Mouse (Mus musculus) cerebellum, adult 2 months (tissue): ENCODE results near the gene Aes. TPM values are rescaled to one million over a fixed set of nuclear protein-coding genes. Genes with fewer than 3 reads are reported as not detected.
A peak's percentile ranks its signal among the peaks of the same experiment; 100 is the strongest.

ENCODE experiments used
- DNase-seq, 2 experiments: peaks; one replicate each; pipeline ENCODE4 v3.0.0; 2021
- H3K27ac ChIP-seq: fragments of 200-500 bp; 2 replicates; pipeline ENCODE4 v1.5.1; 2012; ENCODE audit warnings: low read length, control low read depth, inconsistent platforms; ENCODE audit not compliant: insufficient read depth
- H3K27me3 ChIP-seq: fragments of 200-500 bp; 2 replicates; pipeline ENCODE4 v1.6.1; 2012; ENCODE audit warnings: inconsistent platforms, mild to moderate bottlenecking, low read length, moderate library complexity; ENCODE audit not compliant: control insufficient read depth, insufficient read depth
- H3K4me1 ChIP-seq: fragments of 200-500 bp; 2 replicates; pipeline ENCODE4 v1.6.1; 2011; ENCODE audit warnings: low read length; ENCODE audit not compliant: control insufficient read depth, insufficient read depth
- H3K4me3 ChIP-seq: fragments of 200-500 bp; replicated peaks from 2 replicates; pipeline ENCODE3; 2011; ENCODE audit warnings: mild to moderate bottlenecking, low read depth, low read length, control low read depth; ENCODE audit not compliant: insufficient read depth
- CTCF ChIP-seq: fragments of 200-500 bp; IDR thresholded peaks from 2 replicates; pipeline ENCODE4 v1.5.1; 2011; ENCODE audit warnings: low read depth, mild to moderate bottlenecking, control low read depth, low read length, moderate library complexity, borderline replicate concordance; ENCODE audit not compliant: insufficient read depth
- POLR2A ChIP-seq: fragments of 200-500 bp; IDR thresholded peaks from 2 replicates; pipeline ENCODE4 v1.6.1; 2011; ENCODE audit warnings: low read length, control low read depth, borderline replicate concordance; ENCODE audit not compliant: insufficient read depth
- WGBS: fragments of 180-500 bp; shearing (Covaris S2); methylation state at CpG from one replicate; pipeline ENCODE4 v1.1.7; 2018; 5-methylcytosine and 5-hydroxymethylcytosine counted together
- polyA plus RNA-seq: library from polyadenylated mRNA; depleted of rRNA; stranded (reverse); fragments of >200 nt; gene quantifications from 2 replicates; pipeline ENCODE4 v1.2.3, GENCODE M21; 2012

Aes gene
- polyA plus RNA-seq, 1 experiment = 1,168 TPM

DNA sequence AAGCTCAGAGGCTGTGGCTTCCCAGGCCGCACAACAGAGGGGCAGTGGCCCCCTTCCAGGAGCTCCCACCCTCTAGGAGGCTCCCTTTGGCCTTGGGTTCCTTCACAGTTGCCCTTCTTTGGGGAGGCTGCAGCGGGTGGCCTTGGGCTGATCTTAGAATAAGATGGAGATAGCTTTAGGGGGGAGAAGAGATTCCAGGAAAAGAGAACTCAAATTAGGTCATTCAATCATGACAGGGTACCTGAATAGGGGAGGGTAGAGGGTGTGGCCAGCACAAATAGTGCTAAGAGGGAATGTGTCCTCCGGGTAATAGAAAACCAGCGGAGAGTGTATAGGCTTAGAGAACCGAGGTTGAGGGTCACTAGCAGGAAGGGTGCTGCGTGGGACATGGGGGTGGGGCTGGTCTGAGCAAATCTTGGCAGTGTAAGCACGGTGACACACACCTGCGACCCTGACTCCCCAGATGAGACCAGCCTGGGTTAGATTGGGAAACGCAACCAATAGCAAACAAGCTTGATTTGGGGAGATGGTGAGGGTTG, 12.9 kb downstream of the Aes start:
- 11% methylated on average over 9 of the region's 9 CpGs for WGBS
- peak overlapping the region; percentile 91 for H3K27ac ChIP-seq
- H3K4me3 ChIP-seq = peak overlapping the region; percentile 84
- TF ChIP-seq POLR2A (no peak), CTCF (no peak)
- no peak for DNase-seq
- H3K4me1 ChIP-seq = peaks cover 38% of the 10 kb centered on the region
- H3K27me3 ChIP-seq = no peaks in the 10 kb centered on the region

DNA sequence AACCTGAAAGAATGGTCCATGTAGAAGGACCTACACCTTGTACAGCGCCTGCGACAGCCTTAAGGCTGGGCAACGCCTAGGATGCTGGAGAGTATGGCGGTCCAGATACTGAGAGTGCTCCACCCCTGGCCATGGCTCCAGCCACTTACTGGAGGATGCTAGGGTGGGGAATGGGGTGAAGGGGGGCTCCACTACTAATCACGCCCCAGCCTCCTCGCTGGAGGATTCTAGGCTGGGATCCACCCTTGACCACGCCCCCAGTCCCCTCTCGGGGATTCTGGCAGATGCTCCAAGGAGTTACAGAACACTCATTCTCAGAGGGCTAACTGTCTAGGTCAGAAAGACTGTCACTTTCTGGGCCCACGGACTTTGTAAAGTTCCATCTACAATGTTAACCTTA, 13.7 kb downstream of the Aes start:
- peaks cover 46% of the 10 kb centered on the region for H3K4me1 ChIP-seq
- H3K4me3 ChIP-seq = no peak overlapping the region
- 47% methylated on average over 9 of the region's 9 CpGs for WGBS
- no peak for DNase-seq
- H3K27ac ChIP-seq = no peak overlapping the region
- TF ChIP-seq POLR2A = no peak
- no peaks in the 10 kb centered on the region for H3K27me3 ChIP-seq

DNA sequence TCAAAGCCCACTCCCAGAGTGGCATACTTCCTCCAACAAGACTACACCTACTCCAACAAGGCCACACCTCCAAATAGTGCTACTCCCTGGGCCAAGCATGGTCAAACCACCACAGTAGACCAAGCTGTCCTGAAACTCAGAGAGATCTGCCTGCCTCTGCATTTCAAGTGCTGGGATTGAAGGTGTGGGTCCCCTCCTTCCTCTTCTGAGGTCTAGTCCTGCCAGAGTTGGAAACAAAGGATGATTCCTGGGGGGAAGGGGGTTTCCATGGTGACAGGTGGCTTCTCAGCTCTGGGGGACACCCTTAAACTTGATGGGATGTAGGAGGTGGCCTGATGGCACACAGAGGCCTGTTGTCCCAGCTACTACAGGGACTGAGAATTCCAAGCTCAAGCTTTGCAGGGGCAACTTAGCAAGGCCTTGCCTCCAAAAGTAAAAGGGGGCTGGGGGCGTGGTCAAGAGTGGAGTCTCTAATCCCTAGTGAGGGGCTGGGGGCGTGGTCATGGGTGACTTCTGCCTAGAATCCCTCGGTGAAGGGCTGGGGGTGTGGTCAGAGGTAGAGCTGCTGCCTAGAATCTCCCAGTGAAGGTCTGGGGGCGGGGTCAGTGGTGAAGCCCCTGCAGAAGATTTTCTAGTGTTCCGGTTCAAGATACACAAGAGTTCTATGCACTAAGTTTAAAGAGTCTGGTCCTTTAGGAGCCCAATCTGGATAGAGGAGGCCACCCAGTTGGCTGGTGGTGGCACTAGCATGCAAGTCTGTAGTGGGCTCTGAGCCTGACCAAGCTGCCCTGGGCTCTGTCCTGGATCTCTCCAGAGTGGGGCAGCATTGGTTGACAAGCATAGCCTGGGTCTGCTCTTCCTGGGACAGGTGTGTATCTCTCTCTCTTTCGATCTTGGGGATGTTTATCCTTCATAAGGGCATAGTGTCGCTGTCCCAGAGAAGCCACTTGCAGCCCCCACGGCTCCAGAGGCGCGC, 15.1 kb downstream of the Aes start, which contains the start of gene Tle2:
Gene Tle2, plus strand, starts transcription at position 481 of the 976 bp plus-strand sequence.
- H3K4me3 ChIP-seq = peak within 1 kb of the TSS; percentile 93
- H3K4me1 ChIP-seq = peaks cover 48% of the 10 kb centered on the region
- H3K27me3 ChIP-seq = no peaks in the 10 kb centered on the region
- peak; percentile 59 to 62 for DNase-seq
- WGBS = 37% methylated on average over 10 of the region's 10 CpGs
- peak within 1 kb of the TSS; percentile 93 for H3K27ac ChIP-seq
- peak; percentile 51; the same call in 1 of the 2 replicates for TF ChIP-seq CTCF
- TF ChIP-seq POLR2A = no peak

DNA sequence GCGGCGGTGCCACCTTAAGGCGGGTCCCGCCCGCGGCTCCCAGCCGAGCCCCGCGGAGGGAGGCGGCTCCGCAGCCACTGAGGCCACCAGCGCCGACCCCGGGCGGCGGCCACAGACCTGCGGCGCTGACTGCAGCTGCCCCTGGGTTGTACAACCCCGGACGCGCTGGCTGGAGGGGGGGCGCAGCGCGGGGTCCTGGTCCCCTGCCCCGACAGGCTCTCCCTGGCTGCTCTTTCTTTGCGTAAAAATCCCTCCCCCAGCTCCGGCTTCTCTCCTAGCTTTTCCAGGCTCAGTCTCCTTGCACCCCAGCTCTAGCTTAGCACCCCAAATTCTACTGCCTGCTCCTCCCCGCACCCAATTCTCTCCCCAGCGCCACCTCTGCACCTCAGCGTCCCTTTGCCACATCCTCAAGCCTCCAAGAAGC, 15.9 kb downstream of the Aes start:
- under 1% methylated on average over 30 of the region's 30 CpGs for WGBS
- peak; percentile 74 to 78 for DNase-seq
- Histone ChIP-seq H3K4me3 (peak overlapping the region; percentile 93), H3K4me1 (peaks cover 50% of the 10 kb centered on the region), H3K27me3 (no peaks in the 10 kb centered on the region), H3K27ac (peak overlapping the region; percentile 93)
- TF ChIP-seq CTCF (no peak), POLR2A (peak; percentile 44; the same call in 1 of the 2 replicates)

DNA sequence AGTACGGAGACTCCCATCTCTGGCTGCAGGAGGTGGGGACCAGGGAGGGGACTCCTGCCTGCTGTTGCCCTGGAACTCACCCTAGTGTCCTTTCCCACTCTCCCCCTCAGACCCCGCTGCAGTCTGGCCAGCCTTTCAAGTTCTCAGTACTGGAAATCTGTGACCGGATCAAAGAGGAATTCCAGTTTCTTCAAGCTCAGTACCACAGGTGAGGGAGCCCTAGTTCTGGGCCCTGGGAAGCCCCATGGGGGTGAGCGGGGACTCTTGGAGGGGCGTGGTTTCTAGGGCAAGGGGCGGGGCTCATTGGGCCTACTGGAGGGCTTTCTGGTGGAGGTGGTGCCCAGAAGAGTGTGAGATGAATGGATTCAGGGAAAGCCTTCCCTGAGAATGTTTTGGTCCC, 16.4 kb downstream of the Aes start:
- TF ChIP-seq POLR2A (no peak), CTCF (no peak)
- Histone ChIP-seq H3K4me1 (peaks cover 54% of the 10 kb centered on the region), H3K4me3 (peak overlapping the region; percentile 93), H3K27me3 (no peaks in the 10 kb centered on the region), H3K27ac (peak overlapping the region; percentile 93)
- peak; percentile 56 to 64 for DNase-seq
- 1% methylated on average over 6 of the region's 6 CpGs for WGBS

DNA sequence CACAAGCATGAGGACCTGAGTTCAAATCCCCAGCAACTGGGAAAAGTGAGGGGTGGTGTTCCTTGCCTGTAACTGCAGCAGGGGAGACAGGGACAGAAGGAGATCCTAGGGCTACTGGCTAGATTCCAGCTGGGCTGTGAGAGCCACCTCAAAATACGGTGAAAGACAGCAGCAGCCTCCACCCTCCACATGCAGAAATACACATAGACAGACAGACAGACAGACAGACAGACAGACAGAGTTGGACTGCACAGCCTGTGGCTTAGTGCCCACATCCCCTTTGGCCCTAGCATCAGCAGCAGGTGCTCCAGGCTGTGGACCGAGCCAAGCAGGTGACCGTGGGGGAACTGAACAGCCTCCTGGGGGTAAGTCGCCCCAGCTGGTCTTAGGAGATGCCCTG, 20.7 kb downstream of the Aes start:
- Histone ChIP-seq H3K4me3 (peak overlapping the region; percentile 3), H3K27me3 (no peaks in the 10 kb centered on the region), H3K4me1 (peaks cover 41% of the 10 kb centered on the region), H3K27ac (peak overlapping the region; percentile 43)
- WGBS = 6% methylated on average over 4 of the region's 4 CpGs
- peak; percentile 58 to 62 for DNase-seq
- TF ChIP-seq POLR2A (no peak), CTCF (no peak)

DNA sequence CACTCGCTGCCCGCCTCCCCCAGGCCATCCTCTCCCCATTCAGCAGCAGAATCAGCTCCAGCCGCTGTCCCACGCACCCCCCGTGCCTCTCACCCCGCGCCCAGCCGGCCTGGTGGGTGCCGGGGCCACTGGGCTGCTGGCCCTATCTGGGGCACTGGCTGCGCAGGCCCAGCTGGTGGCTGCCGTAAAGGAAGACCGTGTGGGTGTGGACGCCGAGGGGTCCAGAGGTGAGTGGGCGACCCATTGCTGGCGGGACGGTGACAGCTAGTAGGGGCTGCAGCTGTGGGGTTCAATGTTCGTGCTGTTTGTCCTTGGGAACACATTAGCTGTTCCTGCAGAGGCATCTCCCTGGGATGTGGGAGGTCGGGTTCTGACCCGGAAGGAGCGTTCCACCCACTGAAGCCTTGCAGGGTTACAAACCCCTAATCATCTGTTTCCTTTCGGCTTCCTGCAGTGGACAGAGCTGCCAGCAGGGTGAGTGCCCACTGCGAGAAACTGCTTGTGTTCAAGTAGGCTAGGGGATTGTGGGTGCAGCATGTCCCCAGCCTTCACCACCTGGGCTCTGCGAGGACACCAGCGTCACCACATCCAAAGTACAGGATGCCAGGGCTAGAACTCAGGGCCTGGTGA, 21.3 kb downstream of the Aes start:
- DNase-seq = no peak
- H3K27ac ChIP-seq = no peak overlapping the region
- WGBS = 41% methylated on average over 25 of the region's 25 CpGs
- TF ChIP-seq CTCF (no peak), POLR2A (no peak)
- no peak overlapping the region for H3K4me3 ChIP-seq
- no peaks in the 10 kb centered on the region for H3K27me3 ChIP-seq
- H3K4me1 ChIP-seq = peaks cover 41% of the 10 kb centered on the region

DNA sequence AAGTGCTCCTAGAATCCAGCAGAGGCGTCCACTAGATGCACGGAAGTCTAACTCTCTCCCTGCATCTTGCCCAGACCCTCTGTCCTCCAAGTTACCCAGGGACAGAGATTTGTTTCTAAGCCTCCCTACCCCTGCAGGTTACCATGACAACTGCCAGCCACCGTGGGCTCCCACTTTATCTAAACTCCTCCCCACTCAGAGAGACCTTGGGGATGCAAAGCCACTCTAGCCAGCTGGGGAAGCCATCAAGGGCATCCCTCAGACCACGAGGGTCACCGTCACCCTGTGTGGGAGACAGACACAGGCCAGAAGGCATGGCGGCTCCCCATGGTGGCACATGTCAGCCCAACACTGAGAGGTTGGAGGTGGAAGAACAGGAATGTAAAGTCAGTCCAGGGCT, 24.1 kb downstream of the Aes start:
- no peak overlapping the region for H3K27ac ChIP-seq

More for the DNA sequence above, 24.1 kb downstream of the Aes start:
- Histone ChIP-seq H3K4me3 (no peak overlapping the region), H3K4me1 (peaks cover 22% of the 10 kb centered on the region), H3K27me3 (no peaks in the 10 kb centered on the region)
- DNase-seq = no peak
- no peak for TF ChIP-seq POLR2A
- TF ChIP-seq CTCF = no peak
- 47% methylated on average over 6 of the region's 6 CpGs for WGBS
